15 mouse cellular contexts compared by ENCODE assay signal in the genomic region with DNA sequence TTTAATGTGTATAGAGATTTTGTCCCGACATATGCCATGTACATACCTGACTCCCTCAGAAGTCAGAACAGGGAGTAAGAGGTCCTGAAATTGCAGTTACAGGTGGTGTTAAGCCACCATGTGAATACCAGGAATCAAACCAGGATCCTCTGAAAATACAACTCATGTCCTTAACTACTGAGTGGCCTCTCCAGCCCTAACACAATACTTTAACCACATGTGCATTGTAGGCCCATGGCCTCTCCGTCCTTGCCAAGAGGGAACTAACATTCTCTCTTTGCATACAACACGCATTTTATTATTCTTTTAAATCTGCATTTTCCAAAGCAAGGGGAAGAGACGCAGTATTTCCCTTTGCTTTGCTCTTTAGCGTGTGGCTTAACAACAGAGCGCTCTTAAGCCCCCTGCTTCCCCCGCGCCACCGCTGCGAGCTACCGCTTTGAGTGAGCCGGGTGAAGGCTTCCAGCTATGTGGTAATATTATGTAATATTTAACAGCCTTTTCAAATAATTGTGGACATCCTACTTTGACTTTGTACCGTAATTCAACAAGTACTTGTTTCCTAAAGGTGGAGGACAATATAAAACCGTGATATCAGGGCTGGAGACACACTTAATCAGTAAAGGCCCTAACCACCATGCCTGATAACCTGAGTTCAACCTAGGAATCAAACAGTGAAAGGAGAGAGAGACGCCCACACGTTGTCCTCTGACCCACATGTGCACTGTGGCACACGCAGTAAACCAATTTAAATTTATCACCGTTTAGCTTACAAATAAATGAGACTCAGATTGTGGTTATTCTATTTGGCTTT. TPM values are rescaled to one million over a fixed set of nuclear protein-coding genes. Genes with fewer than 3 reads are reported as not detected.
DNase-seq lines count a peak whose midpoint lies in the region; ATAC-seq lines count a peak whose summit lies in the region.
"Had no signal": no experiment of that assay in that cellular context is flagged by ENCODE, and none has a peak within 500 bp of the region (broad histone marks: within the 10 kb centered on the region; RNA-seq: fewer than 3 reads in every experiment).

No protein-coding gene starts in this region.

- WGBS in liver, embryonic 12.5 days (ENCODE audit: insufficient replicate concordance), result 72% methylated on average over 18 of the region's 18 CpGs
- 49% methylated on average over 18 of the region's 18 CpGs for WGBS in liver, embryonic 16.5 days (ENCODE audit: insufficient replicate concordance)

- H3K9ac ChIP-seq in liver, embryonic 12.5 days, result no peak overlapping the region
- 0 out of 2 replicates have a peak overlapping the region, but pooled peaks have one; percentile 17 for H3K9ac ChIP-seq in liver, embryonic 16.5 days (ENCODE audit: low read depth, low read length)
- H3K9ac ChIP-seq: forebrain, embryonic 12.5 days; hindbrain, embryonic 12.5 days; kidney, embryonic 15.5 days had no signal

- H3K4me2 ChIP-seq in liver, embryonic 12.5 days, result no peak overlapping the region
- no peak overlapping the region for H3K4me2 ChIP-seq in liver, embryonic 16.5 days (ENCODE audit: low read depth, low read length)
- H3K4me2 ChIP-seq: forebrain, embryonic 12.5 days; hindbrain, embryonic 12.5 days; kidney, embryonic 15.5 days had no signal

- no peak for DNase-seq in liver
- peak; percentile 54 for DNase-seq in induced T-regulatory cell, adult 2 months (ENCODE audit: low read depth)
- DNase-seq in yolk sac, embryonic 10.5 days (ENCODE audit: low spot score), result peak; percentile 64
- DNase-seq in T-cell, adult 2 months (ENCODE audit: low spot score), result no peak
- DNase-seq in cerebellum, adult 9-10 months, result no peak
- DNase-seq: adrenal gland, adult 2 months; cerebellum, postnatal 14 days; gastrocnemius, postnatal 25 days; spleen, adult 18-20 months; thymus, postnatal 36 days had no signal

- H3K27me3 ChIP-seq in liver, embryonic 12.5 days (replicated peaks), result no peaks in the 10 kb centered on the region
- no peaks in the 10 kb centered on the region for H3K27me3 ChIP-seq in liver, embryonic 16.5 days (ENCODE audit: control insufficient read depth, insufficient read depth, low read depth, low read length)
- H3K27me3 ChIP-seq: forebrain, embryonic 12.5 days; hindbrain, embryonic 12.5 days; kidney, embryonic 15.5 days had no signal

- no peak overlapping the region for H3K4me3 ChIP-seq in liver, embryonic 12.5 days
- H3K4me3 ChIP-seq in liver, embryonic 16.5 days (ENCODE audit: low read depth, low read length), result no peak overlapping the region
- H3K4me3 ChIP-seq: forebrain, embryonic 12.5 days; hindbrain, embryonic 12.5 days; kidney, embryonic 15.5 days had no signal

- peak overlapping the region; percentile 31; the same call in 1 of the 2 replicates for H3K27ac ChIP-seq in liver, embryonic 12.5 days
- peak overlapping the region; percentile 77 for H3K27ac ChIP-seq in liver, embryonic 16.5 days (ENCODE audit: low read length)
- H3K27ac ChIP-seq: forebrain, embryonic 12.5 days; hindbrain, embryonic 12.5 days; kidney, embryonic 15.5 days had no signal

- H3K36me3 ChIP-seq in liver, embryonic 12.5 days, result no peaks in the 10 kb centered on the region
- no peaks in the 10 kb centered on the region for H3K36me3 ChIP-seq in liver, embryonic 16.5 days (ENCODE audit: control insufficient read depth, insufficient read depth)
- H3K36me3 ChIP-seq: forebrain, embryonic 12.5 days; hindbrain, embryonic 12.5 days; kidney, embryonic 15.5 days had no signal

- H3K9me3 ChIP-seq in liver, embryonic 12.5 days (replicated peaks), result 0 out of 2 replicates have a peak, but pooled peaks cover 8% of the 10 kb centered on the region
- no peaks in the 10 kb centered on the region for H3K9me3 ChIP-seq in liver, embryonic 16.5 days (replicated peaks; ENCODE audit: control insufficient read depth, low read length)
- H3K9me3 ChIP-seq: forebrain, embryonic 12.5 days; kidney, embryonic 15.5 days had no signal

- H3K4me1 ChIP-seq in liver, embryonic 12.5 days, result peaks cover 48% of the 10 kb centered on the region
- peaks cover 34% of the 10 kb centered on the region for H3K4me1 ChIP-seq in liver, embryonic 16.5 days (ENCODE audit: control insufficient read depth, low read depth, low read length)
- H3K4me1 ChIP-seq: forebrain, embryonic 12.5 days; hindbrain, embryonic 12.5 days; kidney, embryonic 15.5 days had no signal

- ATAC-seq in liver, embryonic 12.5 days, result no peak
- ATAC-seq in liver, embryonic 16.5 days (ENCODE audit: low read depth), result peak; percentile 49

RNA-seq across cellular contexts. Expression of a gene that starts 17.6 kb away (rescaled TPM):
- 49.5 and 51.4 TPM in 2 replicates for polyA plus RNA-seq in liver, embryonic 12.5 days (2016; fragmentation: Nextera tagmentation; extraction: Ambion mirVana)
- 58.9 and 65.6 TPM in 2 replicates for polyA plus RNA-seq in liver, embryonic 16.5 days (2015; fragmentation: Nextera tagmentation; extraction: Ambion mirVana)

RNA-seq across cellular contexts. Expression of a gene that starts 26.5 kb away (rescaled TPM):
- polyA plus RNA-seq in liver, embryonic 12.5 days (2016; fragmentation: Nextera tagmentation; extraction: Ambion mirVana), result 12.6 TPM in 2 replicates
- polyA plus RNA-seq in liver, embryonic 16.5 days (2015; fragmentation: Nextera tagmentation; extraction: Ambion mirVana), result 18.7 and 24.3 TPM in 2 replicates

RNA-seq across cellular contexts. Expression of a gene that starts 41.9 kb away (rescaled TPM):
- polyA plus RNA-seq in liver, embryonic 12.5 days (2016; fragmentation: Nextera tagmentation; extraction: Ambion mirVana), result 3.0 and 3.6 TPM in 2 replicates
- polyA plus RNA-seq in liver, embryonic 16.5 days (2015; fragmentation: Nextera tagmentation; extraction: Ambion mirVana), result 2.2 and 2.7 TPM in 2 replicates

RNA-seq across cellular contexts. Expression of a gene that starts 51.3 kb away (rescaled TPM):
- 14.3 and 17.4 TPM in 2 replicates for polyA plus RNA-seq in liver, embryonic 12.5 days (2016; fragmentation: Nextera tagmentation; extraction: Ambion mirVana)
- 4.8 and 5.7 TPM in 2 replicates for polyA plus RNA-seq in liver, embryonic 16.5 days (2015; fragmentation: Nextera tagmentation; extraction: Ambion mirVana)

RNA-seq across cellular contexts. Expression of a gene that starts 57.0 kb away (rescaled TPM):
- polyA plus RNA-seq in liver, embryonic 12.5 days (2016; fragmentation: Nextera tagmentation; extraction: Ambion mirVana), result 33.2 and 36.9 TPM in 2 replicates
- 13.4 and 14.8 TPM in 2 replicates for polyA plus RNA-seq in liver, embryonic 16.5 days (2015; fragmentation: Nextera tagmentation; extraction: Ambion mirVana)

Comparison
In these comparisons a context has a peak if more than half of its experiments do, and no peak if none do; other contexts are left out.
1. DNase-seq: peak in induced T-regulatory cell, adult 2 months (single experiment) and yolk sac, embryonic 10.5 days (single experiment); none in liver (single experiment), T-cell, adult 2 months (single experiment) and cerebellum, adult 9-10 months (single experiment).